Comparison of ENCODE assay signal across 16 mouse cellular contexts in the genomic region with DNA sequence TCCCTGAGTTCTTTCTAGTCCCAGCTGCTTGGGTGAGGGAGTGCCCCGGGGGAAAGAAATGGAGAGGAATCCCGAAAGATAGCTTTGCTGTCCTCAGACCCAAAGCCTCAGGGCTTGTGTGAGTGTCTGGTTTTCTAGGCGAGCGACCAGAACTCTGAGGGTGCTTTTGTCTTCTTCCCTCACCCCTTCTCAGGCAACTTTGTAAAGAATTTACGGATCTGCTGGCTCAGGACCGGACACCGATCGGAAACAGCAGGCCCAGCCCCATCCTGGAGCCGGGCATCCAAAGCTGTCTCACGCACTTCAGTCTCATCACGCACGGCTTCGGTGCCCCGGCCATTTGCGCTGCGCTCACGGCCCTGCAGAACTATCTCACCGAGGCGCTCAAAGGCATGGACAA. TPM values are rescaled to one million over a fixed set of nuclear protein-coding genes. Genes with fewer than 3 reads are reported as not detected.
A peak's percentile ranks its signal among the peaks of the same experiment; 100 is the strongest.
DNase-seq lines count a peak whose midpoint lies in the region; ATAC-seq and TF ChIP-seq lines count a peak whose summit lies in the region.
"Had no signal": no experiment of that assay in that cellular context is flagged by ENCODE, and none has a peak within 500 bp of the region (broad histone marks: within the 10 kb centered on the region; RNA-seq: fewer than 3 reads in every experiment).

No protein-coding gene starts in this region.

- H3K9ac ChIP-seq in embryonic facial prominence, embryonic 14.5 days (ENCODE audit: low read depth, low read length): no peak overlapping the region
- H3K9ac ChIP-seq in midbrain, embryonic 11.5 days (ENCODE audit: low read length): no peak overlapping the region
- H3K9ac ChIP-seq in intestine, postnatal 0 days (ENCODE audit: low read depth, low read length): no peak overlapping the region

- no peaks in the 10 kb centered on the region for H3K36me3 ChIP-seq in embryonic facial prominence, embryonic 14.5 days (ENCODE audit: control insufficient read depth, insufficient read depth, low read length)
- H3K36me3 ChIP-seq in midbrain, embryonic 11.5 days (ENCODE audit: control insufficient read depth, insufficient read depth, low read length): no peaks in the 10 kb centered on the region
- no peaks in the 10 kb centered on the region for H3K36me3 ChIP-seq in intestine, postnatal 0 days (ENCODE audit: control insufficient read depth, insufficient read depth)

- 7% methylated on average over 19 of the region's 19 CpGs for WGBS in embryonic facial prominence, embryonic 14.5 days
- whole genome bisulfite sequencing in midbrain, embryonic 11.5 days: 0% methylated on average over 19 of the region's 19 CpGs
- 2% methylated on average over 19 of the region's 19 CpGs for whole genome bisulfite sequencing in intestine, postnatal 0 days

- ATAC-seq in embryonic facial prominence, embryonic 14.5 days (ENCODE audit: low read depth): peak; percentile 35
- peak; percentile 34; the same call in 1 of the 2 replicates for ATAC-seq in midbrain, embryonic 11.5 days (ENCODE audit: low FRiP score)
- no peak for ATAC-seq in intestine, postnatal 0 days
- ATAC-seq: CD4-positive, CD25-positive, alpha-beta regulatory T cell, adult 4 months had no signal

- TF ChIP-seq CTCF in intestine, postnatal 0 days (IDR thresholded peaks at IDR 0.05; ENCODE audit: low read depth): no peak

- intact Hi-C loops in left cerebral cortex, postnatal 4 days (cut with DNase I): loop anchor here (10.0 kb wide), 1 partner anchor 1071 kb away; no protein-coding TSS in a partner anchor

- DNase-seq in left cerebral cortex, postnatal 4 days: peak; percentile 17
- no peak for DNase-seq in left cerebral cortex, adult 9 months (ENCODE audit: low spot score in 2 of 2)
- DNase-seq in embryonic facial prominence, embryonic 14.5 days (ENCODE audit: low spot score): no peak
- DNase-seq in midbrain, embryonic 11.5 days (ENCODE audit: low spot score, missing footprints): peak; percentile 95
- DNase-seq in retina, embryonic 14.5 days (ENCODE audit: low spot score): peak; percentile 43
- no peak for DNase-seq in spleen, postnatal 10 days (ENCODE audit: low spot score in 2 of 2)
- DNase-seq: cerebellum, postnatal 25 days; gastrocnemius, postnatal 10 days; liver; lung, adult 18-20 months; lung, postnatal 4 days; thymus, adult 2 months had no signal

- peak overlapping the region; percentile 10; the same call in 1 of the 2 replicates for H3K4me3 ChIP-seq in embryonic facial prominence, embryonic 14.5 days (ENCODE audit: low read depth, low read length)
- no peak overlapping the region for H3K4me3 ChIP-seq in midbrain, embryonic 11.5 days (ENCODE audit: low read depth, low read length)
- no peak overlapping the region for H3K4me3 ChIP-seq in intestine, postnatal 0 days (ENCODE audit: low read depth, low read length)

- peak overlapping the region; percentile 20; the same call in 1 of the 2 replicates for H3K4me2 ChIP-seq in embryonic facial prominence, embryonic 14.5 days (ENCODE audit: low read depth, low read length)
- H3K4me2 ChIP-seq in midbrain, embryonic 11.5 days: no peak overlapping the region
- no peak overlapping the region for H3K4me2 ChIP-seq in intestine, postnatal 0 days (replicated peaks; ENCODE audit: low read depth)

- peaks cover 76% of the 10 kb centered on the region for H3K27me3 ChIP-seq in embryonic facial prominence, embryonic 14.5 days (replicated peaks; ENCODE audit: control insufficient read depth, insufficient read depth, low read length)
- H3K27me3 ChIP-seq in midbrain, embryonic 11.5 days (ENCODE audit: control insufficient read depth, insufficient read depth, low read length): peaks cover 89% of the 10 kb centered on the region
- peaks cover 80% of the 10 kb centered on the region for H3K27me3 ChIP-seq in intestine, postnatal 0 days (replicated peaks; ENCODE audit: control insufficient read depth, insufficient read depth, low read length)

- peak overlapping the region; percentile 9; the same call in 1 of the 2 replicates for H3K27ac ChIP-seq in embryonic facial prominence, embryonic 14.5 days (replicated peaks; ENCODE audit: low read depth, low read length)
- H3K27ac ChIP-seq in midbrain, embryonic 11.5 days (ENCODE audit: low read depth, low read length): no peak overlapping the region
- no peak overlapping the region for H3K27ac ChIP-seq in intestine, postnatal 0 days (ENCODE audit: low read depth, low read length)

- no peaks in the 10 kb centered on the region for H3K9me3 ChIP-seq in embryonic facial prominence, embryonic 14.5 days (ENCODE audit: control insufficient read depth, low read length)
- H3K9me3 ChIP-seq in midbrain, embryonic 11.5 days (ENCODE audit: control insufficient read depth, low read length): no peaks in the 10 kb centered on the region
- no peaks in the 10 kb centered on the region for H3K9me3 ChIP-seq in intestine, postnatal 0 days (ENCODE audit: control insufficient read depth)

- no peaks in the 10 kb centered on the region; the same call in 1 of the 2 replicates for H3K4me1 ChIP-seq in embryonic facial prominence, embryonic 14.5 days (ENCODE audit: control insufficient read depth, insufficient read depth, low read length)
- H3K4me1 ChIP-seq in midbrain, embryonic 11.5 days (ENCODE audit: control insufficient read depth, insufficient read depth, low read length): peaks cover 2% of the 10 kb centered on the region; the same call in 1 of the 2 replicates
- H3K4me1 ChIP-seq in intestine, postnatal 0 days (replicated peaks; ENCODE audit: control insufficient read depth, insufficient read depth, low read length): no peaks in the 10 kb centered on the region

RNA-seq across cellular contexts. Expression of gene Tfap2b, which starts 25.1 kb away (rescaled TPM):
- 1 to 10 TPM; 1.1 to 1.5 TPM for total RNA-seq in left cerebral cortex, postnatal 4 days (2021)
- polyA plus RNA-seq in embryonic facial prominence, embryonic 14.5 days (2014; fragmentation: Nextera tagmentation; extraction: Ambion mirVana): 15.1 and 20.3 TPM in 2 replicates
- polyA plus RNA-seq in midbrain, embryonic 11.5 days (2014; fragmentation: Nextera tagmentation; extraction: Ambion mirVana): 34.0 and 37.0 TPM in 2 replicates
- polyA plus RNA-seq in intestine, postnatal 0 days (2015; fragmentation: Nextera tagmentation; extraction: Ambion mirVana): not detected in 2 replicates
- polyA plus RNA-seq: heart, postnatal 0 days; large intestine, adult 2 months had no signal

Comparison
In these comparisons a context has a peak if more than half of its experiments do, and no peak if none do; other contexts are left out.
1. DNase-seq: peak in left cerebral cortex, postnatal 4 days (single experiment), midbrain, embryonic 11.5 days (single experiment) and retina, embryonic 14.5 days (single experiment); none in left cerebral cortex, adult 9 months (0 of 2), embryonic facial prominence, embryonic 14.5 days (single experiment) and spleen, postnatal 10 days (0 of 2).
2. RNA of gene Tfap2b, which starts 25.1 kb away (polyA plus RNA-seq): 34.0 to 37.0 TPM in midbrain, embryonic 11.5 days and 15.1 to 20.3 TPM in embryonic facial prominence, embryonic 14.5 days; not detected in intestine, postnatal 0 days; every median in the first group is over 10 times any median in the second.